Mouse (Mus musculus) kidney, adult 8-10 months (tissue): ENCODE results near the gene Ccdc127.
A peak's percentile ranks its signal among the peaks of the same experiment; 100 is the strongest.

Experiments used
- DNase-seq, 2 experiments: peaks; one replicate each; pipeline ENCODE4 v3.0.0; 2022

Ccdc127 gene

GRCm38 (mm10) chr13:74390371-74390990, 40.4 kb downstream of the Ccdc127 start, which contains the start of gene Zfp72:
Zfp72 (minus strand) TSS chr13:74390836.
- DNase-seq, result peak; percentile 74 to 81

GRCm38 (mm10) chr13:74391156-74391555, 41.0 kb downstream of the Ccdc127 start:
- no peak for DNase-seq

- DNase-seq, result peak; percentile 9 to 13
Measured at GRCm38 (mm10) chr13:74399298-74399839, 49.3 kb downstream of the Ccdc127 start, which contains the start of gene Ftl1-ps1. Ftl1-ps1 (plus strand) TSS chr13:74399694.
